Mouse (Mus musculus) hindbrain, embryonic 16.5 days (tissue): ENCODE results near the gene Ppp1r12a. TPM values are rescaled to one million over a fixed set of nuclear protein-coding genes. Genes with fewer than 3 reads are reported as not detected.

Source experiments
- ATAC-seq: fragments of 200-750 bp; cut with Nextera tagmentation; 2 replicates; pipeline ENCODE4 v1.8.0; 2017; ENCODE audit warnings: moderate TSS enrichment, moderate library complexity
- H3K27ac ChIP-seq: fragments of 300-500 bp; sonication (generic); 2 replicates; pipeline ENCODE4 v1.5.1; 2014; ENCODE audit warnings: low read depth, mild to moderate bottlenecking, control low read depth, low read length, moderate library complexity
- H3K27me3 ChIP-seq: fragments of 300-500 bp; sonication (generic); replicated peaks from 2 replicates; pipeline ENCODE4 v1.6.1; 2014; ENCODE audit warnings: low read length; ENCODE audit not compliant: control insufficient read depth, insufficient read depth
- H3K36me3 ChIP-seq: fragments of 300-500 bp; sonication (generic); 2 replicates; pipeline ENCODE4 v1.6.1; 2014; ENCODE audit warnings: mild to moderate bottlenecking, low read length, moderate library complexity, mixed read lengths; ENCODE audit not compliant: control insufficient read depth, insufficient read depth
- H3K4me1 ChIP-seq: fragments of 300-500 bp; sonication (generic); 2 replicates; pipeline ENCODE4 v1.6.1; 2014; ENCODE audit warnings: low read depth, low read length; ENCODE audit not compliant: control insufficient read depth, insufficient read depth
- H3K4me2 ChIP-seq: fragments of 300-500 bp; sonication (generic); 2 replicates; pipeline ENCODE4 v1.6.1; 2014; ENCODE audit warnings: mild to moderate bottlenecking, low read length, control low read depth, moderate library complexity
- H3K4me3 ChIP-seq: fragments of 300-500 bp; sonication (generic); 2 replicates; pipeline ENCODE4 v1.5.1; 2014; ENCODE audit warnings: mild to moderate bottlenecking, low read length, control low read depth, moderate library complexity
- H3K9ac ChIP-seq: fragments of 300-500 bp; sonication (generic); 2 replicates; pipeline ENCODE4 v1.6.1; 2014; ENCODE audit warnings: low read depth, mild to moderate bottlenecking, control low read depth, low read length, moderate library complexity
- H3K9me3 ChIP-seq: fragments of 300-500 bp; sonication (generic); 2 replicates; pipeline ENCODE4 v1.6.1; 2014; ENCODE audit warnings: mild to moderate bottlenecking, low read length, moderate library complexity; ENCODE audit not compliant: control insufficient read depth
- WGBS: fragments of 180-500 bp; shearing (Covaris S2); extraction: QIAGEN DNeasy Blood & Tissue Kit; methylation state at CpG from one replicate; pipeline ENCODE4 v1.1.7; 2014; 5-methylcytosine and 5-hydroxymethylcytosine counted together
- polyA plus RNA-seq: library from polyadenylated mRNA; unstranded; fragments of >200 nt; fragmentation: Nextera tagmentation; extraction: Ambion mirVana; gene quantifications from 2 replicates; pipeline ENCODE4 v1.2.1, GENCODE M21; 2015

Gene Ppp1r12a
- polyA plus RNA-seq, 1 experiment from 2014 or later, result 62.5 TPM

GRCm38 (mm10) chr10:108286658-108287437 lies 124.9 kb downstream of the Ppp1r12a start:
- H3K9ac ChIP-seq, result no peak overlapping the region
- H3K4me2 ChIP-seq, result no peak overlapping the region
- ATAC-seq, result no peak
- H3K36me3 ChIP-seq, result no peaks in the 10 kb centered on the region
- no peaks in the 10 kb centered on the region for H3K9me3 ChIP-seq
- no peak overlapping the region for H3K27ac ChIP-seq
- H3K27me3 ChIP-seq, result no peaks in the 10 kb centered on the region
- 61% methylated on average over 11 of the region's 11 CpGs for WGBS
- no peak overlapping the region for H3K4me3 ChIP-seq
- no peaks in the 10 kb centered on the region for H3K4me1 ChIP-seq

GRCm38 (mm10) chr10:108287438-108287801 lies 125.4 kb downstream of the Ppp1r12a start:
- 86% methylated on average over 4 of the region's 4 CpGs for WGBS
- no peak for ATAC-seq
- H3K4me1 ChIP-seq, result no peaks in the 10 kb centered on the region
- no peaks in the 10 kb centered on the region for H3K27me3 ChIP-seq
- no peaks in the 10 kb centered on the region for H3K9me3 ChIP-seq
- no peaks in the 10 kb centered on the region for H3K36me3 ChIP-seq
- no peak overlapping the region for H3K4me3 ChIP-seq
- no peak overlapping the region for H3K9ac ChIP-seq
- no peak overlapping the region for H3K4me2 ChIP-seq
- no peak overlapping the region for H3K27ac ChIP-seq

DNA sequence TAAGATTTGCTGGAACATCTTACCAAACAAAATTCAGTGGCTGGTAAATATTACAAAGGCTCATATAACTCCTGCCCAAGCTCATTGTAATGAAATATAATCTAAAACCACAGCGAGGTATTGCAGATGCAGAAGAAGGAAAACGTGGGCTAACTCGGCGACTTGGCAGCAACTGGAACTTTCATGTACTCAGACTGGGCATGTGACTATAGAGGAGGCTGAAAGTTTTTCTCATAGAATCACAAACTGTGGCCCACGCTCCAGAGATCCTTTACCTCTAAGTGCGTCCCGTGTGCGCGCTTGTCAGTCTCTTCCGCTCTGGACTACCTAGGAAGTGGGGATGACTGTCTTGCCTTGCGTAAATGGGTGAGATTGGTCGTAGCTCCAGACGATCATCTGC lies 128.1 kb downstream of the Ppp1r12a start:
- Histone ChIP-seq H3K4me3 (no peak overlapping the region), H3K9me3 (no peaks in the 10 kb centered on the region), H3K36me3 (no peaks in the 10 kb centered on the region), H3K9ac (no peak overlapping the region), H3K27me3 (no peaks in the 10 kb centered on the region), H3K27ac (no peak overlapping the region), H3K4me2 (no peak overlapping the region), H3K4me1 (no peaks in the 10 kb centered on the region)
- ATAC-seq, result no peak
- 94% methylated on average over 13 of the region's 13 CpGs for WGBS

DNA sequence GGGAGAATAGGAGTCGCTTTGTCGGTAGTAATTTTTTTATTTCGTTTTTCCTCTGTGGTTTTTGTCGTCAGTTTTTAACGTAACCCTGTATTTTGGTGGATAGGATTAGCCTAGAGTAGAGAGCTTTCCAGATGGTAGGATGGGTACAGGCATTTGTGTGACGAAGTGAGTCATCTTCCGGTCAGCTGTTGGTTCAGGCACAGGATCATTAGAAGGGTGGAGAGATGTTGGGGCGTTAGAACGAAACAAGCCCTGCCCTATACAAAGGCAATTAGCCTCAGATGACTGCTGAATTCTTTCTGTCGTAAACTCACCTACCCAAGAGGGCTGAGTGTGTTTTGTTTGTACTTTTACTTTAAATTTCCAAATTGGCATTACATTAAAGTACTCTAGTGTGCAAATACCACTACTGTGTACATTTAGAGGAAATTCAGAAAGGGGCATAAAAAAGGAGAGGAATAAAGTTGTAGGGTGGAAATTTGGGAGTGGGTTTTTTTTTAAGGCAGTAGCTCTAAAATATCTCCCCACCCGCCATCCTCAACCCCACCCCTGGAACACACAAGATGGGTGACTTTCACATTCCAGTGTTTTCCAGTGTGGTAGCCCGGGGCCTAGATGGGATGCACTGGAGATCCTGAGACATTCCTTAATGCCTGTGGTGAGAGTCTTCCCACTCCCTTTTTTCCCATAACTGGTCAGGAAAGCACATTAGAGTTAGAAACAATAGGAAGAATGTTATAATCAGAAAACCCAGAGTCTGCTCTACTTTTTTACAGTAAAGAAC lies 129.9 kb downstream of the Ppp1r12a start:
- no peaks in the 10 kb centered on the region for H3K27me3 ChIP-seq
- ATAC-seq, result no peak
- H3K4me3 ChIP-seq, result no peak overlapping the region
- H3K27ac ChIP-seq, result no peak overlapping the region
- no peak overlapping the region for H3K9ac ChIP-seq
- H3K4me2 ChIP-seq, result no peak overlapping the region
- 86% methylated on average over 12 of the region's 12 CpGs for WGBS
- no peaks in the 10 kb centered on the region for H3K4me1 ChIP-seq
- H3K9me3 ChIP-seq, result no peaks in the 10 kb centered on the region
- no peaks in the 10 kb centered on the region for H3K36me3 ChIP-seq

DNA sequence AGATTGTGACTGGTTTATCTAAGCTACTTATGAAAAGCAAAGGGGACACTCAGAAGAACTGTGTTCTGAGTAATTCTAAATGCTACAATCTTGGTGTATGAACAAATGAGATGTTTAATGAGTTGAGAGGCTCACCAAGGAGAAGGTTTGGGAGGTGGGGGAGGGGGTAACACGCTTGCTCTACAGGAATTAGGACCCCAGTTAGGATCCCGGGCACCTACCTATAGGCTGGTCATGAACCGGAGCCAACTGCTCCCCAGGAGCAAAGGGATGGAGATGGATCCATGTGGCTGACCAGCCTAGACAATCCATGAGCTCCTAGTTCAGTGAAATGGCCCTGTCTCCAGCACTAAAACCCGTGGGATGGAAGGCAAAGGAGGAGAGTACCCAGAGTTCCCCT lies 130.7 kb downstream of the Ppp1r12a start:
- 90% methylated on average over 4 of the region's 4 CpGs for WGBS
- Histone ChIP-seq H3K27ac (no peak overlapping the region), H3K27me3 (no peaks in the 10 kb centered on the region), H3K36me3 (no peaks in the 10 kb centered on the region), H3K4me1 (no peaks in the 10 kb centered on the region), H3K9me3 (no peaks in the 10 kb centered on the region), H3K9ac (no peak overlapping the region), H3K4me3 (no peak overlapping the region), H3K4me2 (no peak overlapping the region)
- no peak for ATAC-seq

- H3K4me2 ChIP-seq, result no peak overlapping the region
- no peaks in the 10 kb centered on the region for H3K9me3 ChIP-seq
- H3K27me3 ChIP-seq, result no peaks in the 10 kb centered on the region
- H3K4me3 ChIP-seq, result no peak overlapping the region
- H3K4me1 ChIP-seq, result no peaks in the 10 kb centered on the region
- 92% methylated on average over 16 of the region's 16 CpGs for WGBS
- H3K27ac ChIP-seq, result no peak overlapping the region
- no peak for ATAC-seq
- H3K36me3 ChIP-seq, result no peaks in the 10 kb centered on the region
- H3K9ac ChIP-seq, result no peak overlapping the region
Measured at GRCm38 (mm10) chr10:108293620-108294195, 131.7 kb downstream of the Ppp1r12a start.

- Histone ChIP-seq H3K27me3 (no peaks in the 10 kb centered on the region), H3K27ac (no peak overlapping the region), H3K9ac (no peak overlapping the region), H3K9me3 (no peaks in the 10 kb centered on the region), H3K4me3 (no peak overlapping the region), H3K4me1 (no peaks in the 10 kb centered on the region), H3K36me3 (no peaks in the 10 kb centered on the region), H3K4me2 (no peak overlapping the region)
- 80% methylated on average over 7 of the region's 7 CpGs for WGBS
- no peak for ATAC-seq
Measured at GRCm38 (mm10) chr10:108294766-108295165, 132.8 kb downstream of the Ppp1r12a start.

DNA sequence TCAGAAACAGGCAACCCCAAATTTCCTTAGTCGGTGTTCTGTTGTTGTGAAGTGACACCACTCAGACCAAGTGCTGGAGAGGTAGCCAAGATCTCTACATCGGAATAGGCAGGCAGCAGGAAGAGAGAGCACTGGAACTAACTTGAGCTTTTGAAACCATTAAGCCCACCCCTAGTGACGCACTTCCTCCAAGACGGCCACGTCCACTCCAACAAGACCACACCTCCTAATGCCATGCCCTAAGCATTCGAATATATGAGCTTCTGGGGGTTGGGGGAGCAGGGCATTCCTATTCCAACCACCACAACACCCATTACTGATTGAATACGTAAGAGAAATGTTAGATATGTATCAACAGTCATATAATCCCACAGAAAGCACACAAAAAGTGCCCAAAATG lies 134.5 kb downstream of the Ppp1r12a start:
- no peaks in the 10 kb centered on the region for H3K36me3 ChIP-seq
- H3K9ac ChIP-seq, result no peak overlapping the region
- no peaks in the 10 kb centered on the region for H3K4me1 ChIP-seq
- H3K4me2 ChIP-seq, result no peak overlapping the region
- H3K4me3 ChIP-seq, result no peak overlapping the region
- no peak overlapping the region for H3K27ac ChIP-seq
- H3K27me3 ChIP-seq, result no peaks in the 10 kb centered on the region
- H3K9me3 ChIP-seq, result no peaks in the 10 kb centered on the region
- no peak for ATAC-seq
- 87% methylated on average over 7 of the region's 7 CpGs for WGBS

DNA sequence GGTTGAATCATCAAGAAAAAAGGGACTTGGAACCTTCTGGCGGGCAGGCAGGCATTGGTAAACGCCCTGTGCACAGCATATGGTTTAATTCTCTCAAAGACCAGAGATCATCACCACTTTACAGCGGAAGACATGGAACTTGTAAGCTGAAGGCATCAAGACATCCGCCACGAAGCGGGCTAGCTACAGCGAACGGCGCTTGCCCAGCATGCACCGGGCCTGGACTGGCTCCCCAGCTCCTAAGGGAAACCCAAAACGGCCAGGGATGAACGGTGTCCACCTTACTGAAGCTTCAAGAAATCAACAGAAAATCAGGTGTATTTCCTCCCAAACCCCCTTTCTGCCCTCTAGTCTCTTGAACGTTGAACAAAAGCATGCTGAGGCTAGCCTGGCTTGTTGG lies 136.3 kb downstream of the Ppp1r12a start:
- ATAC-seq, result no peak
- WGBS, result 94% methylated on average over 13 of the region's 13 CpGs
- H3K4me1 ChIP-seq, result no peaks in the 10 kb centered on the region
- no peak overlapping the region for H3K4me3 ChIP-seq
- H3K27me3 ChIP-seq, result no peaks in the 10 kb centered on the region
- H3K9me3 ChIP-seq, result no peaks in the 10 kb centered on the region
- H3K27ac ChIP-seq, result no peak overlapping the region
- no peak overlapping the region for H3K4me2 ChIP-seq
- no peak overlapping the region for H3K9ac ChIP-seq
- H3K36me3 ChIP-seq, result no peaks in the 10 kb centered on the region
